Mouse (Mus musculus) lung, embryonic 14.5 days (tissue): ENCODE measurements at regions not wholly inside any gene's neighbourhood (a gene's known extent, or its start where the extent isn't known, plus 50 kb on each side); places are given as distances from the start of the nearest gene placed in this dataset.

Source experiments
- ATAC-seq: fragments of 200-750 bp; cut with Nextera tagmentation; 2 replicates; pipeline ENCODE4 v1.8.0; 2017; ENCODE audit warnings: mild to moderate bottlenecking, moderate TSS enrichment, moderate library complexity; ENCODE audit not compliant: insufficient read depth
- DNase-seq: peaks from one replicate; pipeline ENCODE4 v3.0.0-alpha.2; 2015
- H3K27ac ChIP-seq: fragments of 300-500 bp; sonication (generic); 2 replicates; pipeline ENCODE4 v1.5.1; 2014; ENCODE audit warnings: low read depth, mild to moderate bottlenecking, moderate library complexity
- H3K27me3 ChIP-seq: fragments of 300-500 bp; sonication (generic); 2 replicates; pipeline ENCODE4 v1.6.1; 2014; ENCODE audit warnings: low read length, control low read depth; ENCODE audit not compliant: insufficient read depth
- H3K36me3 ChIP-seq: fragments of 300-500 bp; sonication (generic); 2 replicates; pipeline ENCODE4 v1.6.1; 2014; ENCODE audit warnings: control low read depth; ENCODE audit not compliant: insufficient read depth
- H3K4me1 ChIP-seq: fragments of 300-500 bp; sonication (generic); 2 replicates; pipeline ENCODE4 v1.6.1; 2014; ENCODE audit warnings: antibody characterized with exemption, control low read depth; ENCODE audit not compliant: insufficient read depth
- H3K4me2 ChIP-seq: fragments of 300-500 bp; sonication (generic); 2 replicates; pipeline ENCODE4 v1.6.1; 2014; ENCODE audit warnings: mild to moderate bottlenecking
- H3K4me3 ChIP-seq: fragments of 300-500 bp; sonication (generic); 2 replicates; pipeline ENCODE4 v1.5.1; 2014; ENCODE audit warnings: low read depth, low read length
- H3K9ac ChIP-seq: fragments of 300-500 bp; sonication (generic); 2 replicates; pipeline ENCODE4 v1.6.1; 2014
- H3K9me3 ChIP-seq: fragments of 300-500 bp; sonication (generic); 2 replicates; pipeline ENCODE4 v1.6.1; 2016; ENCODE audit warnings: low read depth, low read length, control low read depth
- CTCF ChIP-seq: IDR thresholded peaks from 2 replicates; pipeline ENCODE4 v1.5.1; 2016; ENCODE audit warnings: antibody characterized with exemption, low read depth
- WGBS: fragments of 180-500 bp; shearing (Covaris S2); extraction: QIAGEN DNeasy Blood & Tissue Kit; methylation state at CpG from one replicate; pipeline ENCODE4 v1.1.7; 2014; 5-methylcytosine and 5-hydroxymethylcytosine counted together

DNA sequence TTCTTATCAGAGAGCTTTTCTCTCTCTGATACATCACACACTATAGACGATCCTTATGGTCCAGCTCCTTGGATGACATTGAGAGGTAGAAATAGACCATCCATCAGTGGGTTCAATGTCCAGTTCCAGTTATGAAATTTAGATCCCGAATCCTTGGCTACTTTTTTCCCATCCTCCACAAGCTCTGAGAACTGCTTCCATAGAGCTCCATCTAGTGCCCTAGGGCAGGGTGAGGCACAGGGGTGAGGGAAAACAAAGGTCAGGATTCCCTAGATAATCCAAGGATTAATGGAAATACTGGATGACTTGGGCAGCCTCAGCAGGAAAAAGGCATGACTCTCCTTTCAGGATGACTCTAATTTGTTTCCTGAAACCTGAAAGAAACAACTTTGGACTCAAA is 732.1 kb downstream of the Gsdmc2 start:
- ATAC-seq (no peak), DNase-seq (no peak)
- H3K27ac ChIP-seq = no peak overlapping the region
- no peak overlapping the region for H3K9ac ChIP-seq
- no peak overlapping the region for H3K4me3 ChIP-seq
- no peak for TF ChIP-seq CTCF
- H3K9me3 ChIP-seq = no peaks in the 10 kb centered on the region
- H3K27me3 ChIP-seq = no peaks in the 10 kb centered on the region
- H3K36me3 ChIP-seq = no peaks in the 10 kb centered on the region
- 53% methylated on average over 2 of the region's 2 CpGs for WGBS
- H3K4me2 ChIP-seq = no peak overlapping the region
- no peaks in the 10 kb centered on the region for H3K4me1 ChIP-seq

GRCm38 (mm10) chr15:63100093-63100492 is 744.9 kb downstream of the Gsdmc2 start:
- H3K4me3 ChIP-seq = no peak overlapping the region
- H3K9ac ChIP-seq = no peak overlapping the region
- H3K27me3 ChIP-seq = no peaks in the 10 kb centered on the region
- TF ChIP-seq CTCF = no peak
- H3K27ac ChIP-seq = no peak overlapping the region
- ATAC-seq (no peak), DNase-seq (no peak)
- WGBS = 89% methylated on average over 3 of the region's 3 CpGs
- no peaks in the 10 kb centered on the region for H3K36me3 ChIP-seq
- no peak overlapping the region for H3K4me2 ChIP-seq
- H3K4me1 ChIP-seq = no peaks in the 10 kb centered on the region
- no peaks in the 10 kb centered on the region for H3K9me3 ChIP-seq

- TF ChIP-seq CTCF = no peak
- Histone ChIP-seq H3K36me3 (no peaks in the 10 kb centered on the region), H3K9ac (no peak overlapping the region), H3K9me3 (no peaks in the 10 kb centered on the region), H3K4me1 (no peaks in the 10 kb centered on the region), H3K27ac (no peak overlapping the region), H3K4me2 (no peak overlapping the region), H3K4me3 (no peak overlapping the region), H3K27me3 (no peaks in the 10 kb centered on the region)
- no peak for DNase-seq
- no peak for ATAC-seq
Observed at GRCm38 (mm10) chr15:63081972-63082371, 763.0 kb downstream of the Gsdmc2 start.

DNA sequence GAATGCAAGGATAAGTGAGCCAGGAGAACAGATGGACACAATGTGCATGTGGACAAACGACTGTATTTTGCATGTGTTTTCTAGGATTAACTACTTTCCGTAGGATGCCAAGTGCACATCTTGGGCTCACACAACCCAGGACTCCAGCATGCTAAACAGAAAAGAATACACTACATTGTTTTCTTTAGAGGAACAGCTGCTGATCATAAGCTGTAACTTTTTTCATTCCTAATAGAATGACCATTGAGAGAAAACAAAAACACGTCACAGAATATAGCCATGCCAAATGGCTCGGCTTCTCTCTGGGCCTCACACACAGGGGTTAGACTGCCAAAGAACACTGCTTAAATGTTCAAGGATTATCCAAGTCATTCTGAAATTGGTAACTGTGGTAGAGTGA is 765.2 kb downstream of the Gsdmc2 start:
- Histone ChIP-seq H3K9me3 (no peaks in the 10 kb centered on the region), H3K4me3 (no peak overlapping the region), H3K9ac (no peak overlapping the region), H3K4me1 (no peaks in the 10 kb centered on the region), H3K27ac (no peak overlapping the region), H3K4me2 (no peak overlapping the region), H3K27me3 (no peaks in the 10 kb centered on the region), H3K36me3 (no peaks in the 10 kb centered on the region)
- no peak for TF ChIP-seq CTCF
- DNase-seq = peak; percentile 53
- no peak for ATAC-seq
- 64% methylated on average over 4 of the region's 4 CpGs for WGBS

DNA sequence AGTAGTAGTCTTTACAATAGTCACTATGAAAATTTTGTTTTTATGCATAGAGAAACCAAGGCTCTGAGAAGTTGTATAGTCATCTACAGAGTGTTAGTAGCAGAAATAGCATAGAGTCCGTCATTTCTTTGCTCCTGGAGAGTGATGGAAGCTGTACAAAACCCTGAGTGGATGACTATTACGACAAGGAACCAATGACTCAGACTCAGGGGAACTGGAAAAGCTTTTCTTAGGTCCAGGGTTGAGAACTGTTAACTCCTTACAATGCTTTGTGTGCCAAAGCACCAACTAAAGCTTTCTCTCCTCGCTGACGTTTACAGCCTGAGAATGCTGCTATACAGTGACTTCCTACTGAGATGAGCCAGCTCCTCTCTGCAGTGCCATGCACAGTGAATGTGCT is 773.1 kb downstream of the Gsdmc2 start:
- no peak for ATAC-seq
- H3K4me3 ChIP-seq = no peak overlapping the region
- no peak for DNase-seq
- no peaks in the 10 kb centered on the region for H3K4me1 ChIP-seq
- no peak overlapping the region for H3K4me2 ChIP-seq
- no peak overlapping the region for H3K27ac ChIP-seq
- WGBS = 75% methylated on average over 4 of the region's 4 CpGs
- H3K9ac ChIP-seq = no peak overlapping the region
- no peak for TF ChIP-seq CTCF
- no peaks in the 10 kb centered on the region for H3K9me3 ChIP-seq
- H3K36me3 ChIP-seq = no peaks in the 10 kb centered on the region
- no peaks in the 10 kb centered on the region for H3K27me3 ChIP-seq

DNA sequence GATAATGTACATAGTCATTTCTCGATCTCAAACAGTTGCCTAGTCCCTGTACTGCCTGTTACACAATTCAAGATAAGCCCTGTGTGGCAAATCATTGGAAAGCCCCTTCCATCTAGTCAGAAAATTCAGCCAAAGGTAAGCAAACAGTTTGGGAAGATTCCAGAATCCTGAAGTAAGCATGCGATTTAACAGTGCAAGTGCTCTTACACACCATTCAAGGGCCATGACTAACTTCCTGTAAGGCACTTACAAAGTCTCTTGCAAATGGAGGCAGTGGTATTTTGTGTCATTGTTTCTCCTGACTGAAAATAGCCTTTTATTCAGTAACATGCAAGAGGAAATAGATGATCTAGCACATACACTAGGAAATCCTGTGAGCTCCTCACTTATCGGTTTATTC is 777.9 kb downstream of the Gsdmc2 start:
- no peak for ATAC-seq
- H3K4me1 ChIP-seq = no peaks in the 10 kb centered on the region

DNA sequence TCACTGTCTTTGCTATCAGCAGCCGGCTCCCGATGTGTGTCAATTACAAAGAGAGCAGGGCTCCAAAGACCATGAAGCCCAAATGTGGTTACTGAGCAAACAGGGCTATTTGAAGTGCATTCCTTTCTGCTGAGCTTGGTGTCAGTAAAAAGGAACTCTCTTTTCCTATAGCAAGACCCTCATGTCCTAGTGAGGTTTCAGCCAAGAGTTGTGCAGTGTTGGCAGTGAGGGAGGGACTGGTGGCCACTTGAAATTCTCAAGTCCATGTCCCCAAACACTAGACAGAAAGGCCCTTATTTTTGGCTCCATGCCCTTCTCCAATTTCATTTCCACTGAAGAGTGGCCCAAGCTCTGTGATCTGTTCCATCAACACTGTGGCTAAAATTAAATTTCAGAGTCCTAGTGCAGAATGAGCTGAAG is 778.9 kb downstream of the Gsdmc2 start:
- Histone ChIP-seq H3K36me3 (no peaks in the 10 kb centered on the region), H3K27ac (no peak overlapping the region), H3K4me1 (no peaks in the 10 kb centered on the region), H3K27me3 (no peaks in the 10 kb centered on the region), H3K4me3 (no peak overlapping the region), H3K9ac (no peak overlapping the region), H3K4me2 (no peak overlapping the region), H3K9me3 (no peaks in the 10 kb centered on the region)
- WGBS = 38% methylated on average over 2 of the region's 2 CpGs
- peak; percentile 82 for DNase-seq
- peak; percentile 97 for ATAC-seq
- TF ChIP-seq CTCF = no peak

More for the DNA sequence above, 777.9 kb downstream of the Gsdmc2 start:
- Histone ChIP-seq H3K27ac (no peak overlapping the region), H3K4me2 (no peak overlapping the region), H3K9ac (no peak overlapping the region), H3K36me3 (no peaks in the 10 kb centered on the region), H3K9me3 (no peaks in the 10 kb centered on the region), H3K4me3 (no peak overlapping the region), H3K27me3 (no peaks in the 10 kb centered on the region)
- DNase-seq = peak; percentile 36
- no peak for TF ChIP-seq CTCF
- WGBS = 55% methylated on average over 3 of the region's 3 CpGs

- no peak for TF ChIP-seq CTCF
- ATAC-seq (no peak), DNase-seq (no peak)
- no peaks in the 10 kb centered on the region for H3K27me3 ChIP-seq
- 57% methylated on average over 3 of the region's 3 CpGs for WGBS
- no peak overlapping the region for H3K9ac ChIP-seq
- no peak overlapping the region for H3K27ac ChIP-seq
- H3K36me3 ChIP-seq = no peaks in the 10 kb centered on the region
- H3K4me2 ChIP-seq = no peak overlapping the region
- H3K4me1 ChIP-seq = no peaks in the 10 kb centered on the region
- no peaks in the 10 kb centered on the region for H3K9me3 ChIP-seq
- no peak overlapping the region for H3K4me3 ChIP-seq
Observed at GRCm38 (mm10) chr15:63061891-63062290, 783.1 kb downstream of the Gsdmc2 start.
